Mouse (Mus musculus): Measurements from ENCODE around the gene Abhd15. TPM values are rescaled to one million over a fixed set of nuclear protein-coding genes. Genes with fewer than 3 reads are reported as not detected.

The Abhd15 gene
- polyA plus RNA-seq (2015; fragmentation: Illumina TruSeq; extraction: RNeasy Lipid Tissue Mini Kit (QIAGEN cat#74804); ENCODE audit: insufficient read depth, low replicate concordance) = 3.5 TPM

DNA sequence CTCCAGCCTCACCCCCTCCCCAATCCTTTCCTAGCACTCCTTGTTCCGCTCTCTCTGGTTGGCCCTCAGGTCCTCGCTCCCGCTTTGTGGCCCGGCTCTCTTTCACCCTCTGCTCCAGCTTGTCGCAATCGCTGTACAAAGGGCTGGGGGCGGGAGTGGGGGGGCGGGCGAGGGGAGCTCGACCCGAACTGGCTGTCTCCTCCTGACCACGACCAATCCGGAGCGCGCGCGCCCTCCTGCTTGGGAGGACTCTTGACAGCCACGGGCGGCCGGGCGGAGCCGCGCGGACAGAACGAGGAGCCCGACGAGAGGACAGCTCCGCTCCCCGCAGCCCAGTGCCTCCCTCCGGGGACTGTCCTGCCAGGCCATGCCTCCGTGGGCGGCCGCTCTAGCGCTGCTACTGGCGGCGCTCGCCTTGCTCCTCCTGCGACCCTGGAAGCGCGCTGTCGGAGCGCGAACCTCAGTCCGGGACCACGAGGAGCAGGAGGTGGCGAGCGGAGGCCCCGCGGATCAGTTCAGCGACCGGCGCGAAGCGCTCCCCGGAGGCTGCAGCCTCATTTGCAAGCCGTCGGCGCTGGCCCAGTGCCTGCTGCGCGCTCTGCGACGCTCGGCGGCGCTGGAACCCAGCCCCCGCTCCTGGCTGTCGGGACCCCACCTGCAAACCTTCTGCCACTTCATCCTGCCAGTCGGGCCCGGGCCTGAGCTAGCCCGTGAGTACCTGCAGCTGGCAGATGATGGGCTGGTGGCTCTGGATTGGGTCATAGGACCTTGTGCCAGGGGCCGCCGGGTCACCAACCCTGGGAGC is at the start of gene Abhd15:
Abhd15 (plus strand) TSS at position 290 of the 805 bp plus-strand sequence.

DNA sequence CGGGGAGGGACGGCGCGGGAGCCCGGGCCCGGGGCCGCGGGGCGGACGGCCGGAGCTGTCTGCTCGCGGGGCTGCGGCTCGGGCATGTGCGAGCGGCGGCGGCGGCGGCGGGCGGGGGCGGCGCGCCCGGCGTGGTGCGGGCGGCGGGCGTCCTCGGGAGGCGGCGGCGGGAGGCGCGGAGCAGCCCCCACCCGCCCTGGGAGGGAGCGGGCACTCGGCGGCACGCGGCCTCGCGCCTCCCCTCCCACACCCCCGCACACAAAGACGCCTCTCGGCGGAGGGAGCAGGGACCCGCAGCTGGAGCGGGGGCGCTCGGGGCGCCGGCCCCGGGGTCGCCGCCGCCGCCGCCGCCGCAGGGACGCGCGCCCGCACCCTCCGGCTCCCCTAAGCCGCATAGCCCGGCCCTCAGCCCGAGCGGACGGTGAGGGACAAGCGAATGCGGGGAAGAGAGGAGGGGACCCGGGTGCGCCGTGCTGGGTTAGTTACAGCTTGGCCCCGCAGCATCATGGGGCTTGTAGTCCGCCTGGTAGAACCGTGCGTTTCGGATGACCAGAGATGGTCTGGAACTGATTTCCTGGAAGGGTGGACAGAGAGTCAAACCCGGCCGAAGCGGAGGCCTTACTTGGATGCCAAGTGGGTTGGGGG is 25.2 kb upstream of the Abhd15 start, which contains the start of gene Ankrd13b:
Ankrd13b (minus strand) TSS at position 88 of the 645 bp plus-strand sequence.

GRCm38 (mm10) chr11:77493512-77494343 is 21.2 kb upstream of the Abhd15 start, which contains the start of gene Git1:
Git1 (plus strand) TSS chr11:77493562.

DNA sequence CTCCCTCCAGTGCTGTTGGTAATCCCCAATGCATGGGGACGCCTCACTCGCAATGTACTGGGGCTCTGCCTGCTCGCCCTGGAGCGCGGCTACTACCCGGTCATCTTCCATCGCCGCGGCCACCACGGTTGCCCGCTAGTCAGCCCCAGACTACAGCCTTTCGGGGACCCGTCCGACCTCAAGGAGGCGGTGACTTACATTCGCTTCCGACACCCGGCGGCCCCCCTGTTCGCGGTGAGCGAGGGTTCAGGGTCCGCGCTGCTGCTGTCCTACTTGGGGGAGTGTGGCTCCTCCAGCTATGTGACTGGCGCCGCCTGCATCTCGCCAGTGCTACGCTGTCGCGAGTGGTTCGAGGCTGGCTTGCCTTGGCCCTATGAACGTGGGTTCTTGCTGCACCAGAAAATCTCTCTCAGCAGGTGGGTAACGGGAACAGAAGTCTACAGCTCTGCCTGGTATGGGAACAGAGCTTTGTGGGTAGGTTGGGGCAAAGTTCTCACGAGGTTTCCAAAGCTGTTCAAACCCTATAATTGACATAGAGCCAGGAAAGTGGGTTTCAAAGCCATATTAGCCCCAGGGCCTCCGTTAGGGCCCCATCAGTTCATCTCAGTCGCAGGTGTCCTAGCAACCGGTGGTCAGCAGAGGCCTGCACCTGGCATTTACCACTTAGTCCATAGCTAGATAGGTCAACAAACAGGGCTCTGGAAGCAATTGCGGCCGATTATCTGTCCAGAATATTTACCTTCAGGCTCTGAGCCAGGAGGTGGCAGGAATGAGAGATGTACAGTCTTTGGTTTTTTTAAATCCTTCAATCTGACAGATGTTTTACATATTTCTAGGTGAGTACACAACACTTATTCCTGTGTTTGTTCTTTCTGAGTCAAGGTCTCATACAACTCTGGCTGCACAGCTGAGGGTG is 974 bp downstream of the Abhd15 start, which contains the start of gene Trp53i13:
Trp53i13 (minus strand) TSS at position 344 of the 916 bp plus-strand sequence.

GRCm38 (mm10) chr11:77519043-77519442 is 4.1 kb downstream of the Abhd15 start, which contains the start of gene Gm10392:
Gm10392 (minus strand) TSS chr11:77519198.

Other genes starting within 250 kb of the Abhd15 start
- gene Coro6, start 52.7 kb upstream of the Abhd15 start, polyA plus RNA-seq (2015; fragmentation: Illumina TruSeq; extraction: RNeasy Lipid Tissue Mini Kit (QIAGEN cat#74804); ENCODE audit: insufficient read depth, low replicate concordance) = 0.26 TPM
- 1.0 TPM for gene Ankrd13b, start 25.4 kb upstream of the Abhd15 start, polyA plus RNA-seq (2015; fragmentation: Illumina TruSeq; extraction: RNeasy Lipid Tissue Mini Kit (QIAGEN cat#74804); ENCODE audit: insufficient read depth, low replicate concordance)
- gene Git1, start 21.6 kb upstream of the Abhd15 start, polyA plus RNA-seq (2015; fragmentation: Illumina TruSeq; extraction: RNeasy Lipid Tissue Mini Kit (QIAGEN cat#74804); ENCODE audit: insufficient read depth, low replicate concordance) = 11.2 TPM
- 1.1 TPM for gene Trp53i13, start 859 bp downstream of the Abhd15 start, polyA plus RNA-seq (2015; fragmentation: Illumina TruSeq; extraction: RNeasy Lipid Tissue Mini Kit (QIAGEN cat#74804); ENCODE audit: insufficient read depth, low replicate concordance)
- 0.48 TPM for gene Gm10392, start 4.1 kb downstream of the Abhd15 start, polyA plus RNA-seq (2015; fragmentation: Illumina TruSeq; extraction: RNeasy Lipid Tissue Mini Kit (QIAGEN cat#74804); ENCODE audit: insufficient read depth, low replicate concordance)
- gene Taok1, start 92.7 kb downstream of the Abhd15 start, polyA plus RNA-seq (2015; fragmentation: Illumina TruSeq; extraction: RNeasy Lipid Tissue Mini Kit (QIAGEN cat#74804); ENCODE audit: insufficient read depth, low replicate concordance) = 45.2 TPM
- 80.8 TPM for gene Nufip2, start 171.0 kb downstream of the Abhd15 start, polyA plus RNA-seq (2015; fragmentation: Illumina TruSeq; extraction: RNeasy Lipid Tissue Mini Kit (QIAGEN cat#74804); ENCODE audit: insufficient read depth, low replicate concordance)
- gene Cryba1, start 210.2 kb downstream of the Abhd15 start, polyA plus RNA-seq (2015; fragmentation: Illumina TruSeq; extraction: RNeasy Lipid Tissue Mini Kit (QIAGEN cat#74804); ENCODE audit: insufficient read depth, low replicate concordance) = not detected
- gene Myo18a, start 248.1 kb downstream of the Abhd15 start, polyA plus RNA-seq (2015; fragmentation: Illumina TruSeq; extraction: RNeasy Lipid Tissue Mini Kit (QIAGEN cat#74804); ENCODE audit: insufficient read depth, low replicate concordance) = 16.4 TPM